Mouse (Mus musculus): ENCODE measurements around the gene Disp1.

Gene Disp1

GRCm38 (mm10) chr1:183117827-183118825, 103.2 kb downstream of the Disp1 start:
- no peak for DNase-seq

DNA sequence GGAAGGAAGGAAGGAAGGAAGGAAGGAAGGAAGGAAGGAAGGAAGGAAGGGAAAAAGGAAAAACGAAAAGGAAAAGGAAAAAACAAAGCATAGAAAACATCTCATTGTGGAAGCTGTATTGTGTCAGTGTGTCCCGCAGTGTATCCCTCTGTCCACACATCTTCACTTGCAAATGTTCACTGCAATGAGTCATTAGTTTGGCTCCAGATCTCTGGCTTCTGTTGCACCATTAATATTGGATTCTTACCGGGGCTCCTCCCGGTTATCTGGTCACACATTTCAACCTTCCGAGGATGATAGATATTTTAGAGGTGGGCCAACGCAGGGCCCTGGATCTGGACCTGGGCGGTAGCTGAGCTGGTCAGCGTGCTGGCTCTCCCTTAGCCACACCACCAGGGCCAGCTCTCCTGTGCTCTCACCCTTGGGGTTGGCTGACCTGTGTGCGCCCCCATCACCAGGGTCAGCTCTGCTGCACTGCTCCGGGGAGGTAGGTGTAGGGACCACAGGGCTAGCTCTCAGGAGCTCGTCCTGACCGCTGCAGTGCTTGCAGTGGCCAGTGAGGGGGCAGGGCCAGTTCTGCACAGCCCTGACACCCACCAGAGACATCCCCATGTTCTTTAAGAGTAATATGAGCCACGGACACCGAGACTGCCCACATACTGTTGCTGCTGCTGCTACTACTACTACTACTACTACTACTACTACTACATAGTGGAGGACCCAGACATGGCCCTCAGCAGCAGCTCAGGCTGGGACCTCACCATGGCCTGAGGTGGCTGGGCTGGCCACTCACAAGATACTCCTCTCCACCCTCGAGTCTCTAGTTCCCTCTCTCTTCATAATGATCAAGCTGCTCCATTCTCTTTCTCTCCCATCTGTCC, 104.1 kb downstream of the Disp1 start:
- no peak for DNase-seq

GRCm38 (mm10) chr1:183116441-183116840, 104.9 kb downstream of the Disp1 start:
- DNase-seq: no peak

DNA sequence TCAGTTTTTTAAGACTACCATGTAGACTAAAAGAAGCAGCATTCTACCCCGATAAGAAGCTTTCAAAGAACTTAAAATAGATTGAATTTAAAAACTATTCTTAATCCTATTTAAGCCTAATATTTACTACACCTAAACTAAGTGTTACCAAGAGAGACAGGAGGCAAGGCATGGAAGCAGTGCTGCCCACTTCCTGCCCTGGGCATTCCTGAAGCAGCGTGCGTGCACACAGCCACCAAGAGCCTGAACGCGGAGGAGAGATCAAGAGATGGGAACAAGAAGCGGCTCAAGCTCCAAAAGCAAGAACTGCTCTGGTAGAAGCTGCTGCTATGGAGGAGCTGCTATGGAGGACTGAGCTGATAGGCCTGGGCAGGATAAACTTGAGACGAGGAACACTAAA, 106.2 kb downstream of the Disp1 start:
- no peak for DNase-seq

GRCm38 (mm10) chr1:183114554-183114953, 106.8 kb downstream of the Disp1 start:
- no peak for DNase-seq

DNA sequence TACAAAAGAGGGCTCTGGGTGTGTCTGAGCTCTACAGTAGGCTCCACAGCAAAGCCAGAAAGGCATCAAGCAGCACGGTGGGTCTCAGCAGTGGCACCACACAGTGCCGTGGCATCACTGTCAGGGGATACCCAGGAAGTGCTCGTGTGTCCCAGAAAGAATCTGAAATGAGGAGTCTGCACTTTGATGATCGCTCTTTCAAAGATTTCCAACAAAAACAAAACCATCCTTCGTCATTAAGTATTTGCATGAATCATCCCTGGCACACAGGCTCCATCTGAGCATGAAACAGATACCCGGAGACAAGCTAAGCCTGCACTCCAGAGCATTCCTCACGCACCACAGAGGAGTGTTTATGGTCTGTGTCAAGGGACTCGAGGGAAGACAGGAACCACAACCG, 107.8 kb downstream of the Disp1 start:
- DNase-seq: no peak

DNA sequence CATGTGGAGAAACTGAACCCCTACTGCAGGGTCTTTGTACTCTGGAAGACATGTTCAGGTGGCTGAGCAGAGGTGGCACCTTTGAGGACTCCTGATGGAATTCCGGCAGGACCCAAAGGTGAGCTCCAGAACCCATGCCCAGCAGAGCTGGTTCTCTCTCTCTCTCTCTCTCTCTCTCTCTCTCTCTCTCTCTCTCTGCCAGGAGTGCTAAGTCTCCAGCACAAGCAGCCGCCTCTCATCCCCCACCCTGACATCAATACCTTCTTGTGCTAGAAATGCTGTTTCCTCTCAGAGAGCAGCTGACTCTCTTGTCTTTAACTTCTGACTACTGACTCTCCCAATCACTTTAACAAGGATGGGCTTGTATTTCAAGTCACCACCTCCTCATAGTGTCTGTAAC, 113.8 kb downstream of the Disp1 start:
- DNase-seq: no peak

DNA sequence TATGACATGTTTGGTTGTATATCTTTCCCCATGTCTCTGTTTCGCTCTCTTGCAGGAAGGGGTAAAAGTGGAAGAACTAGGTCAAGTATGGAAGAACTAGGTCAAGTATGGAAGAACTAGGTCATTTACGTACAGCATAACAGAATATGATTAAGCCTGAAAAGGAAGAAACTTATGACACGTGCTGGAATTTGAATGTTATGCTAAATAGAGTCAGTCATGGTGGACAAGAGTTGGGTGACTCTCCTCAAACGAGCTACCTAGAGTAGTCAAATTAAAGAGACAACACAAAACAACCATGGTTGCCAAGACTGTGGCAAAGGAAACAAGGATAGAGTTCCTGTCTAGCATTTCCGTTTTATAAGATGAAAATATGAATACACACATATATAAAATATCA, 116.6 kb downstream of the Disp1 start:
- DNase-seq: no peak

- DNase-seq: no peak
Observed at GRCm38 (mm10) chr1:183102775-183103174, 118.5 kb downstream of the Disp1 start.

GRCm38 (mm10) chr1:183102153-183102552, 119.2 kb downstream of the Disp1 start:
- DNase-seq: no peak

- no peak for DNase-seq
Observed at GRCm38 (mm10) chr1:183101371-183101770, 120.0 kb downstream of the Disp1 start.

- DNase-seq: no peak
Observed at GRCm38 (mm10) chr1:183100245-183100644, 121.1 kb downstream of the Disp1 start.

GRCm38 (mm10) chr1:183099686-183100085, 121.6 kb downstream of the Disp1 start:
- DNase-seq: no peak

- no peak for DNase-seq
Observed at GRCm38 (mm10) chr1:183097606-183098005, 123.7 kb downstream of the Disp1 start.

DNA sequence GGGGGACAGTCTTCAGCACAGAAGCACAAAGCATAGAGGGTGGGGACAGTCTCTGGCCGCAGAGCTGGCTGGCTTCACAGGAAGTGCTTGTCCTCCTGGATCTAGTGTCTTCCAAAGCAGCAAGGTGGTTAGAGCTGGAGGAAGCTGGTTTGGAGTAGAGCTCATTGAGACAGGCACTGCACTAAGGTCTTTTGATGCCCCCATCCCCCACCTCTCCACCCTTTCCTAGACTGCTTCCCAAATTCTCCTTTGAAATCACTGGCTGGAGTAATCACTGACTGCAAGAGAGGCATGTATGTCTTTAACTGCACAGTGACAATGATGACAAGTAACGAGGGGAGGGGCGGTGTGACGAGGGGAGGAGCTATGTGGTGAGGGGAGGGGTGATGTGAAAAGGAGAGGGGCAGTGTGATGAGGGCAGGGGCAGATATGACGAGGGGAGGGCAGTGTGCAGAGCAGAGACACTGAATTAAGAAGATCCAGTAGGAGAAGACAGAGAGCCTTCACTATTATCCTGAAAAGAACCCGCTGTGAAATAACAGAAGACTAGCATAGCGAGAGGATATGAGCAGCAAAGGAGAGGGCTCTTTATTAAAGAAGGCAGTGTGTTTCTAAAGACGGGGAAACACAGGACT, 125.8 kb downstream of the Disp1 start:
- DNase-seq: no peak

- DNase-seq: no peak
Observed at GRCm38 (mm10) chr1:183092296-183092695, 129.0 kb downstream of the Disp1 start.

GRCm38 (mm10) chr1:183091203-183091602, 130.1 kb downstream of the Disp1 start:
- DNase-seq: no peak

- DNase-seq: no peak
Observed at GRCm38 (mm10) chr1:183088661-183089060, 132.7 kb downstream of the Disp1 start.

- no peak for DNase-seq
Observed at GRCm38 (mm10) chr1:183086843-183087242, 134.5 kb downstream of the Disp1 start.

- DNase-seq: peak; percentile 19 to 21
Observed at GRCm38 (mm10) chr1:183084085-183085050, 137.0 kb downstream of the Disp1 start.

DNA sequence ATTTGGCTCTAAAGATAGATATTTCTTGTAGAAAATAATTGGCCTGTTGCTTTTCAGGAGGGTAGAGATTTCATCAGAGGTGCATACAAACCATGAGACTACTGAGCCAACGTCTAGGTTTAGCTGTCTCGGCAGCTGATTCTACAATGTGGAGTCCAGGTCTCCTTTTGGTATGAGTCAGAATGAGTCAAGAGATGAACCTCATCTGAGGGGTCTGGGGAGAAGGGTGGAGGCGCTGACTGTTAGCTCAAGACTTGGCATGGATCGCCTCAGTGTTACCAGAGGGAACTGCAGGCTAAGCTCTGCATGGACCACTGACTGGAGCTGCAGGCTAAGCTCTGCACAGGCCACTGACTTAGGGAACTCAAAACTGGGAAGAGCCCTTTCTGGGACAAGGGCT, 138.9 kb downstream of the Disp1 start:
- no peak for DNase-seq

DNA sequence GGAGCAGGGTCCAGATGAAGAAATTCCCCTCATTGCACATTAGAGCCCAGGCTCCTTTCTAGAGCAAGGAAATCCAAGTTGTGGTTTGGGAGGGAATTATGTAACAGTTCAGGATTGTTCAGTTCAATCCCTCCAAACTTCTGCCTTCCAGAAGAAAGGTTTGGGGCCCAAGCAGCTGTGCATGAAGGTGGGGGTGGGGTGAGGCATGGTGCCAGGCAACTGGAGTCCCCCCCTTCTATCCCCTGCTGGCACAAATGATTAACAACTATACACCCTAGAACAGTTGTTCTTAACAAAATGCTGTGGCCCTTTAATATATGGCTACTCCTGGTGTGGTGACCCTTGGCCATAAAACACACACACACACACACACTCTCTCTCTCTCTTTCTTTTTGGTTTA, 140.2 kb downstream of the Disp1 start:
- no peak for DNase-seq

Measured in kidney, adult 8-10 months (tissue).